ENCODE assay signal across 15 mouse cellular contexts in the genomic region with DNA sequence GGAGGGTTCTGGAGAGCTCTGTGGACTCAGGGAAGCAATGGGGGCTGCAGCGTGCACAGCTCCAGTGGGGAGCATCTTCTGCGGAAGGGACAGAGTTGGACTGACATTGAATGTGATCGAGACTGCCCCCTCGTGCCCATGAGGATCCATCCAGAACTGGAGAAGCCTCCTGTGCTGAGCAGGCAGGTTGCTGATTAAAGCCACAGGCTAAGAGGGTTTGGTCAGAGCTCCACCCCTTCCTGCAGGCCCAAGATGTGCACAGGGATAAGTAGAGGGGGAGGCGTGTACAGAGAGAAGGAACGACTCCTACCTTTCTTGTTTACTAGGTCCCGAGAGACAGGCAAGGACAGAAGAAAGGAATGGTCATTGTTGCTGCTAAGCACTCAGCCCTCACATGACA. TPM values are rescaled to one million over a fixed set of nuclear protein-coding genes. Genes with fewer than 3 reads are reported as not detected.
DNase-seq lines count a peak whose midpoint lies in the region; ATAC-seq and TF ChIP-seq lines count a peak whose summit lies in the region.
"Had no signal": no experiment of that assay in that cellular context is flagged by ENCODE, and none has a peak within 500 bp of the region (broad histone marks: within the 10 kb centered on the region; RNA-seq: fewer than 3 reads in every experiment).

No protein-coding gene starts in this region.

- peaks cover 97% of the 10 kb centered on the region for H3K36me3 ChIP-seq in intestine, postnatal 0 days (ENCODE audit: control insufficient read depth, insufficient read depth)
- peaks cover 98% of the 10 kb centered on the region for H3K36me3 ChIP-seq in midbrain, embryonic 14.5 days (ENCODE audit: control insufficient read depth, insufficient read depth, low read length)

- H3K27ac ChIP-seq in intestine, postnatal 0 days (ENCODE audit: low read depth, low read length): no peak overlapping the region
- no peak overlapping the region for H3K27ac ChIP-seq in midbrain, embryonic 14.5 days (replicated peaks; ENCODE audit: low read depth, low read length)
- H3K27ac ChIP-seq: forebrain, embryonic 13.5 days; hindbrain, embryonic 14.5 days; limb, embryonic 15.5 days; midbrain, embryonic 13.5 days; stomach, embryonic 15.5 days had no signal

- no peak overlapping the region for H3K4me2 ChIP-seq in intestine, postnatal 0 days (replicated peaks; ENCODE audit: low read depth)
- no peak overlapping the region for H3K4me2 ChIP-seq in midbrain, embryonic 14.5 days (ENCODE audit: low read length)
- H3K4me2 ChIP-seq: forebrain, embryonic 13.5 days; hindbrain, embryonic 14.5 days; limb, embryonic 15.5 days; midbrain, embryonic 13.5 days; stomach, embryonic 15.5 days had no signal

- no peak for ATAC-seq in intestine, postnatal 0 days
- no peak for ATAC-seq in midbrain, embryonic 14.5 days (ENCODE audit: low FRiP score, low TSS enrichment)
- ATAC-seq: forebrain, embryonic 13.5 days; midbrain, embryonic 13.5 days had no signal

- no peak overlapping the region for H3K9ac ChIP-seq in intestine, postnatal 0 days (ENCODE audit: low read depth, low read length)
- no peak overlapping the region for H3K9ac ChIP-seq in midbrain, embryonic 14.5 days (replicated peaks; ENCODE audit: low read length)
- H3K9ac ChIP-seq: forebrain, embryonic 13.5 days; hindbrain, embryonic 14.5 days; limb, embryonic 15.5 days; midbrain, embryonic 13.5 days; stomach, embryonic 15.5 days had no signal

- peak; percentile 36 for DNase-seq in retina, adult 2 months (ENCODE audit: low read depth, low spot score)
- no peak for DNase-seq in retina, embryonic 14.5 days (ENCODE audit: low spot score)
- peak; percentile 19 for DNase-seq in MN1 (ENCODE audit: low spot score)
- peak; percentile 65 to 82 for DNase-seq in kidney, postnatal 25 days
- DNase-seq in embryo, embryonic 9.5 days (ENCODE audit: extremely low spot score): no peak
- no peak for DNase-seq in midbrain, embryonic 14.5 days
- DNase-seq: adrenal gland, postnatal 36 days; heart, adult 11 months; thymus, postnatal 4 days had no signal

- no peaks in the 10 kb centered on the region for H3K27me3 ChIP-seq in intestine, postnatal 0 days (replicated peaks; ENCODE audit: control insufficient read depth, insufficient read depth, low read length)
- no peaks in the 10 kb centered on the region for H3K27me3 ChIP-seq in midbrain, embryonic 14.5 days (ENCODE audit: control insufficient read depth, insufficient read depth, low read length)
- H3K27me3 ChIP-seq: forebrain, embryonic 13.5 days; limb, embryonic 15.5 days; midbrain, embryonic 13.5 days; stomach, embryonic 15.5 days had no signal

- WGBS in intestine, postnatal 0 days: 60% methylated on average over 7 of the region's 7 CpGs
- WGBS in midbrain, embryonic 14.5 days: 86% methylated on average over 7 of the region's 7 CpGs

- no peaks in the 10 kb centered on the region for H3K9me3 ChIP-seq in intestine, postnatal 0 days (ENCODE audit: control insufficient read depth)
- no peaks in the 10 kb centered on the region for H3K9me3 ChIP-seq in midbrain, embryonic 14.5 days (ENCODE audit: control insufficient read depth, low read length)
- H3K9me3 ChIP-seq: forebrain, embryonic 13.5 days; limb, embryonic 15.5 days; midbrain, embryonic 13.5 days; stomach, embryonic 15.5 days had no signal

- TF ChIP-seq CTCF in intestine, postnatal 0 days (IDR thresholded peaks at IDR 0.05; ENCODE audit: low read depth): no peak

- no peaks in the 10 kb centered on the region for H3K4me1 ChIP-seq in intestine, postnatal 0 days (replicated peaks; ENCODE audit: control insufficient read depth, insufficient read depth, low read length)
- no peaks in the 10 kb centered on the region for H3K4me1 ChIP-seq in midbrain, embryonic 14.5 days (ENCODE audit: control insufficient read depth, insufficient read depth, low read length)
- H3K4me1 ChIP-seq: forebrain, embryonic 13.5 days; limb, embryonic 15.5 days; midbrain, embryonic 13.5 days; stomach, embryonic 15.5 days had no signal

- H3K4me3 ChIP-seq in intestine, postnatal 0 days (ENCODE audit: low read depth, low read length): no peak overlapping the region
- H3K4me3 ChIP-seq in midbrain, embryonic 14.5 days (replicated peaks; ENCODE audit: low read depth, low read length): no peak overlapping the region
- H3K4me3 ChIP-seq: forebrain, embryonic 13.5 days; limb, embryonic 15.5 days; midbrain, embryonic 13.5 days; stomach, embryonic 15.5 days had no signal

RNA-seq across cellular contexts. Expression of gene Kdm4a, which starts 41.4 kb away (rescaled TPM):
- polyA plus RNA-seq in intestine, postnatal 0 days (2015; fragmentation: Nextera tagmentation; extraction: Ambion mirVana): 11.6 and 13.1 TPM in 2 replicates
- polyA plus RNA-seq in midbrain, embryonic 14.5 days (2014; fragmentation: Nextera tagmentation; extraction: Ambion mirVana): 56.2 and 62.5 TPM in 2 replicates

Comparison
In these comparisons a context has a peak if more than half of its experiments do, and no peak if none do; other contexts are left out.
1. DNase-seq: peak in retina, adult 2 months (single experiment), MN1 (single experiment) and kidney, postnatal 25 days (2 of 2); none in retina, embryonic 14.5 days (single experiment), embryo, embryonic 9.5 days (single experiment) and midbrain, embryonic 14.5 days (single experiment).